Mouse (Mus musculus) lung, embryonic 14.5 days (tissue): ENCODE measurements at regions not wholly inside any gene's neighbourhood (a gene's known extent, or its start where the extent isn't known, plus 50 kb on each side); places are given as distances from the start of the nearest gene placed in this dataset.

Source experiments
- ATAC-seq: fragments of 200-750 bp; cut with Nextera tagmentation; 2 replicates; pipeline ENCODE4 v1.8.0; 2017; ENCODE audit warnings: mild to moderate bottlenecking, moderate TSS enrichment, moderate library complexity; ENCODE audit not compliant: insufficient read depth
- DNase-seq: peaks from one replicate; pipeline ENCODE4 v3.0.0-alpha.2; 2015
- H3K27ac ChIP-seq: fragments of 300-500 bp; sonication (generic); 2 replicates; pipeline ENCODE4 v1.5.1; 2014; ENCODE audit warnings: low read depth, mild to moderate bottlenecking, moderate library complexity
- H3K27me3 ChIP-seq: fragments of 300-500 bp; sonication (generic); 2 replicates; pipeline ENCODE4 v1.6.1; 2014; ENCODE audit warnings: low read length, control low read depth; ENCODE audit not compliant: insufficient read depth
- H3K36me3 ChIP-seq: fragments of 300-500 bp; sonication (generic); 2 replicates; pipeline ENCODE4 v1.6.1; 2014; ENCODE audit warnings: control low read depth; ENCODE audit not compliant: insufficient read depth
- H3K4me1 ChIP-seq: fragments of 300-500 bp; sonication (generic); 2 replicates; pipeline ENCODE4 v1.6.1; 2014; ENCODE audit warnings: antibody characterized with exemption, control low read depth; ENCODE audit not compliant: insufficient read depth
- H3K4me2 ChIP-seq: fragments of 300-500 bp; sonication (generic); 2 replicates; pipeline ENCODE4 v1.6.1; 2014; ENCODE audit warnings: mild to moderate bottlenecking
- H3K4me3 ChIP-seq: fragments of 300-500 bp; sonication (generic); 2 replicates; pipeline ENCODE4 v1.5.1; 2014; ENCODE audit warnings: low read depth, low read length
- H3K9ac ChIP-seq: fragments of 300-500 bp; sonication (generic); 2 replicates; pipeline ENCODE4 v1.6.1; 2014
- H3K9me3 ChIP-seq: fragments of 300-500 bp; sonication (generic); 2 replicates; pipeline ENCODE4 v1.6.1; 2016; ENCODE audit warnings: low read depth, low read length, control low read depth
- CTCF ChIP-seq: IDR thresholded peaks from 2 replicates; pipeline ENCODE4 v1.5.1; 2016; ENCODE audit warnings: antibody characterized with exemption, low read depth
- WGBS: fragments of 180-500 bp; shearing (Covaris S2); extraction: QIAGEN DNeasy Blood & Tissue Kit; methylation state at CpG from one replicate; pipeline ENCODE4 v1.1.7; 2014; 5-methylcytosine and 5-hydroxymethylcytosine counted together

- TF ChIP-seq CTCF: no peak
- H3K4me2 ChIP-seq: no peak overlapping the region
- no peaks in the 10 kb centered on the region for H3K27me3 ChIP-seq
- no peak overlapping the region for H3K9ac ChIP-seq
- no peak overlapping the region for H3K27ac ChIP-seq
- H3K36me3 ChIP-seq: no peaks in the 10 kb centered on the region
- WGBS: 81% methylated on average over 3 of the region's 3 CpGs
- DNase-seq (no peak), ATAC-seq (no peak)
- H3K4me1 ChIP-seq: no peaks in the 10 kb centered on the region
- H3K9me3 ChIP-seq: no peaks in the 10 kb centered on the region
- H3K4me3 ChIP-seq: no peak overlapping the region
Observed at GRCm38 (mm10) chr2:146581220-146581619, 69.1 kb upstream of the Ralgapa2 start.

- H3K36me3 ChIP-seq: no peaks in the 10 kb centered on the region
- no peak overlapping the region for H3K27ac ChIP-seq
- H3K27me3 ChIP-seq: no peaks in the 10 kb centered on the region
- no peak for ATAC-seq
- H3K9me3 ChIP-seq: no peaks in the 10 kb centered on the region
- H3K4me2 ChIP-seq: no peak overlapping the region
- no peak for DNase-seq
- H3K9ac ChIP-seq: no peak overlapping the region
- no peaks in the 10 kb centered on the region for H3K4me1 ChIP-seq
- no peak overlapping the region for H3K4me3 ChIP-seq
- TF ChIP-seq CTCF: no peak
Observed at GRCm38 (mm10) chr2:146583807-146584388, 71.8 kb upstream of the Ralgapa2 start.

- Histone ChIP-seq H3K4me1 (no peaks in the 10 kb centered on the region), H3K4me2 (no peak overlapping the region), H3K27me3 (no peaks in the 10 kb centered on the region), H3K4me3 (no peak overlapping the region), H3K27ac (no peak overlapping the region), H3K36me3 (no peaks in the 10 kb centered on the region), H3K9ac (no peak overlapping the region), H3K9me3 (no peaks in the 10 kb centered on the region)
- WGBS: 62% methylated on average over 1 of the region's 1 CpGs
- no peak for TF ChIP-seq CTCF
- DNase-seq (no peak), ATAC-seq (no peak)
Observed at GRCm38 (mm10) chr2:146586381-146586780, 74.2 kb upstream of the Ralgapa2 start.

DNA sequence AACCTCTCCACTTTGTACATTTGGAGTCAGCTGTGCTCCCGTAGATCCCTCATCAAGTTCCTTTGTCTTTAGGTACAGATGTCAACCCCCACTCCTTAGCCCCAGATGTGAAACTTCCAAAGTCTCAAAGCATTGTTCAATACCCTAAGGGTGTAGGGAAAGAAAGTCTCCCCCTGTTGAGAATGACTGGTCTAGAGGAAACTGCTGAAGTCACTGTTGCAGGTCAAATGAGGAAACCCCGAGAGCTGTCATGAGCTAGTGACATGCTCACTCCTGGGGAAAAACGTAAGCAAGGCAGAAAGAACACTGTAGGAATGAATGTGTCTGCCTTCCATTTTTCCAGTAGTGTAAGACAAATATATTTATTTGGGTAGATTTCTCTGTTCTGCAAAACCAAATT is 74.8 kb upstream of the Ralgapa2 start:
- Histone ChIP-seq H3K9ac (no peak overlapping the region), H3K27me3 (no peaks in the 10 kb centered on the region), H3K9me3 (no peaks in the 10 kb centered on the region), H3K36me3 (no peaks in the 10 kb centered on the region), H3K4me3 (no peak overlapping the region), H3K4me1 (no peaks in the 10 kb centered on the region), H3K4me2 (no peak overlapping the region), H3K27ac (no peak overlapping the region)
- DNase-seq (no peak), ATAC-seq (no peak)
- 53% methylated on average over 3 of the region's 3 CpGs for WGBS
- no peak for TF ChIP-seq CTCF

- Histone ChIP-seq H3K4me2 (no peak overlapping the region), H3K4me1 (no peaks in the 10 kb centered on the region), H3K27ac (no peak overlapping the region), H3K27me3 (no peaks in the 10 kb centered on the region), H3K4me3 (no peak overlapping the region), H3K36me3 (no peaks in the 10 kb centered on the region), H3K9ac (no peak overlapping the region), H3K9me3 (no peaks in the 10 kb centered on the region)
- no peak for ATAC-seq
- TF ChIP-seq CTCF: no peak
- no peak for DNase-seq
- 83% methylated on average over 3 of the region's 3 CpGs for WGBS
Observed at GRCm38 (mm10) chr2:146589860-146590259, 77.7 kb upstream of the Ralgapa2 start.

DNA sequence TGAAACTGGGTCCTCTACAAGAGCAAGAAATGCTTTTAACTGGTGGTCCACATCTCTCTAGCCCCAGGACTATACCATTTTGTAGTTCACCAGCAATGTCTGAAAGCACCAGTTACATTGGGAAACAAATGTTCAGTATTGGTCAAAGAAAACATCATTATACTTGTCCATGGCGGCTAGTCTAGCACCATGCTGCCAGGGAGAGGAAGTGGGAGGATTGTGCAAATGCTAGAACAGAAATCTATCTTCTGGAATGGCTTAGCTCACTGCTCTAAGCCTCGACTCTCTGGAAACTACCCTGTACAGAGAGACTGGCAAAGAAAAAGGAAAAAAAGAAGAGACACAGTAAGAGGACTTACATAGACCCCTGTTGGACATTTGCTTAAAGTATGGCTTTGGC is 81.1 kb upstream of the Ralgapa2 start:
- no peak for ATAC-seq
- Histone ChIP-seq H3K4me3 (no peak overlapping the region), H3K4me1 (no peaks in the 10 kb centered on the region), H3K9me3 (no peaks in the 10 kb centered on the region), H3K27ac (no peak overlapping the region), H3K9ac (no peak overlapping the region), H3K36me3 (no peaks in the 10 kb centered on the region), H3K4me2 (no peak overlapping the region), H3K27me3 (no peaks in the 10 kb centered on the region)
- no peak for TF ChIP-seq CTCF
- 67% methylated on average over 2 of the region's 2 CpGs for WGBS
- no peak for DNase-seq

GRCm38 (mm10) chr2:146594212-146594611 is 82.1 kb upstream of the Ralgapa2 start:
- no peak for TF ChIP-seq CTCF
- Histone ChIP-seq H3K4me2 (no peak overlapping the region), H3K9me3 (no peaks in the 10 kb centered on the region), H3K4me3 (no peak overlapping the region), H3K27ac (no peak overlapping the region), H3K27me3 (no peaks in the 10 kb centered on the region), H3K9ac (no peak overlapping the region), H3K36me3 (no peaks in the 10 kb centered on the region), H3K4me1 (no peaks in the 10 kb centered on the region)
- ATAC-seq (no peak), DNase-seq (no peak)
- WGBS: 74% methylated on average over 4 of the region's 4 CpGs

- ATAC-seq (no peak; the same call in 1 of the 2 replicates), DNase-seq (peak; percentile 21)
- Histone ChIP-seq H3K9ac (no peak overlapping the region), H3K4me2 (no peak overlapping the region), H3K36me3 (no peaks in the 10 kb centered on the region), H3K9me3 (no peaks in the 10 kb centered on the region), H3K27ac (no peak overlapping the region), H3K4me1 (no peaks in the 10 kb centered on the region), H3K27me3 (no peaks in the 10 kb centered on the region), H3K4me3 (no peak overlapping the region)
- WGBS: 75% methylated on average over 2 of the region's 2 CpGs
- no peak for TF ChIP-seq CTCF
Observed at GRCm38 (mm10) chr2:146595673-146596072, 83.5 kb upstream of the Ralgapa2 start.
